Mouse (Mus musculus) kidney, adult 2 months (tissue): Measurements from ENCODE around the gene Dock4. TPM values are rescaled to one million over a fixed set of nuclear protein-coding genes. Genes with fewer than 3 reads are reported as not detected.
A peak's percentile ranks its signal among the peaks of the same experiment; 100 is the strongest.

Experiments used
- DNase-seq: peaks from one replicate; pipeline ENCODE4 v3.0.0; 2021
- H3K27ac ChIP-seq: fragments of 200-500 bp; 2 replicates; pipeline ENCODE4 v1.5.1; 2012; ENCODE audit warnings: low read depth, low read length, control low read depth, inconsistent platforms; ENCODE audit not compliant: insufficient read depth
- H3K27me3 ChIP-seq: fragments of 200-500 bp; replicated peaks from 2 replicates; pipeline ENCODE4 v1.6.1; 2012; ENCODE audit warnings: mild to moderate bottlenecking, moderate library complexity, low read length, inconsistent platforms; ENCODE audit not compliant: control insufficient read depth, insufficient read depth
- H3K36me3 ChIP-seq: fragments of 200-500 bp; 2 replicates; pipeline ENCODE4 v1.6.1; 2012; ENCODE audit warnings: mild to moderate bottlenecking, moderate library complexity, low read length, inconsistent platforms; ENCODE audit not compliant: control insufficient read depth, insufficient read depth
- H3K4me1 ChIP-seq: fragments of 200-500 bp; 2 replicates; pipeline ENCODE4 v1.6.1; 2011; ENCODE audit warnings: low read length; ENCODE audit not compliant: control insufficient read depth, insufficient read depth
- H3K4me3 ChIP-seq: fragments of 200-500 bp; 2 replicates; pipeline ENCODE4 v1.5.1; 2011; ENCODE audit warnings: mild to moderate bottlenecking, low read depth, low read length, control low read depth; ENCODE audit not compliant: insufficient read depth
- CTCF ChIP-seq: fragments of 200-500 bp; conservative IDR thresholded peaks from 2 replicates; pipeline ENCODE4 v1.5.1; 2011; ENCODE audit warnings: low read depth, mild to moderate bottlenecking, control low read depth, low read length, moderate library complexity, mixed read lengths; ENCODE audit not compliant: insufficient read depth, insufficient read length
- POLR2A ChIP-seq: fragments of 200-500 bp; IDR thresholded peaks from one replicate; pipeline ENCODE4 v1.6.1; 2011; ENCODE audit warnings: low read depth, low read length, control low read depth
- WGBS: fragments of 180-500 bp; shearing (Covaris S2); methylation state at CpG from one replicate; pipeline ENCODE4 v1.1.7; 2018; 5-methylcytosine and 5-hydroxymethylcytosine counted together
- polyA plus RNA-seq: library from polyadenylated mRNA; depleted of rRNA; stranded (reverse); fragments of >200 nt; gene quantifications from 2 replicates; pipeline ENCODE4 v1.2.3, GENCODE M21; 2012

Dock4 gene
- polyA plus RNA-seq, 1 experiment: 4.1 TPM

- no peaks in the 10 kb centered on the region for H3K36me3 ChIP-seq
- TF ChIP-seq CTCF: no peak
- no peak for TF ChIP-seq POLR2A
- no peaks in the 10 kb centered on the region for H3K4me1 ChIP-seq
- no peaks in the 10 kb centered on the region for H3K27me3 ChIP-seq
- DNase-seq: no peak
- H3K27ac ChIP-seq: no peak overlapping the region
- H3K4me3 ChIP-seq: no peak overlapping the region
Observed at GRCm38 (mm10) chr12:40670766-40671165, 225.0 kb downstream of the Dock4 start.

DNA sequence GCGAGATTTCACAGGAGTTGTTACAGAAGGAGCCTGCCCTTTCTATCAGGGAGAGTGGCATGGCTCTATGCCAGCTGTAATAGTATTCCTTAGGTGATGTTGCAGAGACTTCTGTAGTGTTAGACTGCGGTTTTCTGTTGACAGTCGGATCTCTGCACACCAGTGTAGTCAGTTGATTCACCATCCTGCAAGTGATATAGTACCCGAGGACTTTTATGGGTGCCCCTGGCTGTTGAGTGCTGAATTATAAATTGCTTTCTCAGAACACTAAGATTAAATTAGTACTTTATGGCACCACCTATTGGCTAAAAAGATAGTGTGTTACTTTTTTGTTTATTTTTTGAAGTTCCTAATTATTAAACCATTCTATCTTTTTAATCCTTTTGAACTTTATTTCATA, 234.0 kb downstream of the Dock4 start:
- 43% methylated on average over 4 of the region's 4 CpGs for WGBS

GRCm38 (mm10) chr12:40680551-40680950, 234.8 kb downstream of the Dock4 start:
- Histone ChIP-seq H3K27ac (no peak overlapping the region), H3K4me3 (no peak overlapping the region), H3K27me3 (no peaks in the 10 kb centered on the region), H3K4me1 (no peaks in the 10 kb centered on the region), H3K36me3 (no peaks in the 10 kb centered on the region)
- 95% methylated on average over 1 of the region's 1 CpGs for WGBS
- TF ChIP-seq POLR2A (no peak), CTCF (peak; percentile 70)
- peak; percentile 65 for DNase-seq

More for the DNA sequence above, 234.0 kb downstream of the Dock4 start:
- Histone ChIP-seq H3K4me1 (no peaks in the 10 kb centered on the region), H3K27ac (no peak overlapping the region), H3K27me3 (no peaks in the 10 kb centered on the region), H3K4me3 (no peak overlapping the region), H3K36me3 (no peaks in the 10 kb centered on the region)
- DNase-seq: peak; percentile 7
- no peak for TF ChIP-seq CTCF
- no peak for TF ChIP-seq POLR2A

DNA sequence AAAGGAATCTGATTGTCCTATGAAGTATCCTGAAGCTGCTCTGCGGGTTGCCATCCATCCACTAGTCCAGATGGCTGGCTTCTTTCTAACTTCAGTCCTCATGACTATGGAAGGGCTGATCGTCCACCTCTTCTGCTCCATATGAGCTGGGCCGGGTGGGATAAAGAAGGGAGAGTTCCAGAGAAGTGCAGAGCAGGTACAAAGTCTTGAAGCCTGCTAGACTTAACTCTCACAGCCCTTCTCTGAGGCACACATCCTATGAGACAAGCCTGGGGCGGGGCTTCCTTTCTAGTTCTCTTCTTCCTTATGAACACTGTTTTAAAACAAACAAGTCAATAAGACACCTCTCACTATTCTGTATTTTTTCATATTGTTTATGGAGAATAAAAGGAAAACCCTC, 245.7 kb downstream of the Dock4 start:
- 91% methylated on average over 4 of the region's 4 CpGs for WGBS
- no peak overlapping the region for H3K4me3 ChIP-seq
- H3K27me3 ChIP-seq: no peaks in the 10 kb centered on the region
- TF ChIP-seq CTCF (no peak), POLR2A (no peak)
- no peak overlapping the region for H3K27ac ChIP-seq
- no peaks in the 10 kb centered on the region for H3K4me1 ChIP-seq
- H3K36me3 ChIP-seq: no peaks in the 10 kb centered on the region
- DNase-seq: no peak

DNA sequence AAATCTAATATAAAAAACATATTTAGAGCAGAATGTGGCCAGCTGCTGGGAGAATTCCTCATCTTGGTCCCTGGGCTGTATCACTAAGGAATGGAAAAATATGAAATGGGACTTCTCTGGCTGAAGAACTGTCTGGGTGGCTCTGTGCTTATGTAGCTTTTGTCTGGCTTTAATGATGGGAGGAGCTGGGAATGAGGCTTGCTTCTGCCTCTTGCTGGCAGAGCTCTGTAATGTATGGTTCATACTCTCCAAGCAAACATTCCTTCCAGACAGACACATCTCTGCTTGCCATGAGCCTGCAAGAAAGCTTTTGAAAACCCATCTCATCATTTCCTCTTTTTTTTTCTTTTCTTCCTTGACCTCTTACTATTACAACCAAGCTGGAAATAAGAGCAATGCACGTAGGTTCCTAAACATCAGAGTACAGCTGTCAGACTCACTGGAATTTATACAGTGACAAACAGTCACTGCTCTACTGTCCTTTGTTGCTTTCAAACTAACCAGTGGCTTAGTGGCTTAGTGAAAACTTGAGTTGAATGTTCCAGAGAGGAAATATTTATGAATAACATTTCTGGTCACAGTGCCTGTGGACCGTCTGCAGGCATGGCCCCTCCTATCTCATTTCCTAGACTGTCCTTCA, 248.4 kb downstream of the Dock4 start:
- no peak overlapping the region for H3K4me3 ChIP-seq
- H3K4me1 ChIP-seq: no peaks in the 10 kb centered on the region
- H3K27me3 ChIP-seq: no peaks in the 10 kb centered on the region
- TF ChIP-seq CTCF (no peak), POLR2A (no peak)
- WGBS: 61% methylated on average over 2 of the region's 2 CpGs
- DNase-seq: no peak
- no peaks in the 10 kb centered on the region for H3K36me3 ChIP-seq
- no peak overlapping the region for H3K27ac ChIP-seq

DNA sequence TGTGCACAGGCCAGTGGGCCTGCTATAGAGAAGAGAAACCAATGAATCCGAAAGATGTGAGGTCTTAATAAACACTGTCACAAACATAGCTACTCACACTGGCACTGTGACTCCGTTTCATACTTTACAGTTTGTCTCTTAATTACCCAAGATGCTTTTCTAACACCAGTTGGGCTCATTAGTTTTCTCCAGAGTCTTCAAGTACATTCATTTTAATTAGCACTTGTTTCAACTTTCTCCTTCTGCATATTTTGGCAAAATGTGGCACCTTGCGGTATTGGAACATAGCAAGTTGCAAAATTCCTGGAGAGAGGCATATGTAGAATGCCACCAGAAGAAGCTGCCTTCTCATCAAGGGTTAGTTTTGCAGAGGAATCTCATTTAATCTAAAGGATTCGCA, 252.6 kb downstream of the Dock4 start:
- no peak overlapping the region for H3K4me3 ChIP-seq

DNA sequence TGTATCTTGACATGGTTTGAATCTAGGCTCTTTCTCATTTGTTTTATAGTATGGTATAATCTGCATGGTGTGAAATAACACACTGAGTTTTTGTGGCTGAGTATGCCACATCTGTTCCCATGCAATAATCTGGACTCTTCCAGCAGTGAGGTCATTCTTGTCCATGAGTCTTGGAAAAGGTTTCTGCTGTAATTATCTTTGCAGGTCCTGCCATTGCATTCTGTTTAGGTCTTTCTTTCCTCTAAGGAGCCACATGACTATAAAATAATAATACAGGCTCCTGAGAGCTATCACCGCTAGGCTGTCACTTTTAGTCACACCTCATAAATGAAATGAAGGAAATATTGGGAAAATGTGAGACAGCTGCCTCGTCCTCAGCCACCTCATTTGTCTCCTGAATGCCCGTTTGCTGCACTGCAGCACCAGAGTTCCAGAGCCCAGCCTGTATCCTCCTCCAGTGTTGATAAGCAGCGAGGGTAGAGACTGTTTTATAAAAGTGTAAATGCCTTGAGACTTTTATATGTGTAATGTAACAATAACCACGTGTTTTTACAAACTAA, 256.6 kb downstream of the Dock4 start:
- H3K4me1 ChIP-seq: no peaks in the 10 kb centered on the region
- TF ChIP-seq POLR2A (no peak), CTCF (no peak)
- H3K4me3 ChIP-seq: no peak overlapping the region
- H3K27ac ChIP-seq: no peak overlapping the region
- WGBS: 80% methylated on average over 5 of the region's 5 CpGs
- no peak for DNase-seq
- peaks cover 2% of the 10 kb centered on the region; the same call in 1 of the 2 replicates for H3K36me3 ChIP-seq
- no peaks in the 10 kb centered on the region for H3K27me3 ChIP-seq

More for the DNA sequence above, 252.6 kb downstream of the Dock4 start:
- 95% methylated on average over 4 of the region's 4 CpGs for whole genome bisulfite sequencing
- no peaks in the 10 kb centered on the region for H3K4me1 ChIP-seq
- no peak overlapping the region for H3K27ac ChIP-seq
- TF ChIP-seq CTCF (no peak), POLR2A (no peak)
- H3K27me3 ChIP-seq: no peaks in the 10 kb centered on the region
- no peak for DNase-seq
- no peaks in the 10 kb centered on the region for H3K36me3 ChIP-seq
